Mouse (Mus musculus): ENCODE measurements around the gene Zc3h18. TPM values are rescaled to one million over a fixed set of nuclear protein-coding genes. Genes with fewer than 3 reads are reported as not detected.
A peak's percentile ranks its signal among the peaks of the same experiment; 100 is the strongest.

Zc3h18 gene
- total RNA-seq, 2 experiments from 2014 or later: 21.6 to 23.5 TPM

DNA sequence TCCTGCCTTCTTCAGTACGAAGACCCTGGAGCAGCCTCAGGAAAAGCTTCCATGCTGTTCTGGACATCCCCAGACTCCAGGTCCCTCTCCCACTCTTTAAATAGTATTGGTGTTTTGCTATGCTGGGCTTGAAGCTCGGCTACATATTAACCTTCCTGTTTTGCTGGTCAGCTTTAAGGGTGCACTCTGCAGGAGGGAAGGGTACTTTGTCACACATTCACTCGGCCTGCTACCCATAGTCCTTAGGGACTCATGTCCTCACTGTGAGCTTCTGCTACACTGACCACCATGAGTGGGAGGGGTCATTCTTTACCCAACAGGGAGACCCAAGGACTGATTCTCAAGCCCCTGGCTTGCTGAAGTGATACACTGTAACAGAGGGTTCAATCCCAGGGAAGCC is 54.2 kb downstream of the Zc3h18 start:
- no peak for DNase-seq
- intact Hi-C loops (cut with DNase I; ENCODE audit: low total_unique reads): loop anchor here (10.0 kb wide), 1 partner anchor 156 kb away; no protein-coding TSS in a partner anchor

DNA sequence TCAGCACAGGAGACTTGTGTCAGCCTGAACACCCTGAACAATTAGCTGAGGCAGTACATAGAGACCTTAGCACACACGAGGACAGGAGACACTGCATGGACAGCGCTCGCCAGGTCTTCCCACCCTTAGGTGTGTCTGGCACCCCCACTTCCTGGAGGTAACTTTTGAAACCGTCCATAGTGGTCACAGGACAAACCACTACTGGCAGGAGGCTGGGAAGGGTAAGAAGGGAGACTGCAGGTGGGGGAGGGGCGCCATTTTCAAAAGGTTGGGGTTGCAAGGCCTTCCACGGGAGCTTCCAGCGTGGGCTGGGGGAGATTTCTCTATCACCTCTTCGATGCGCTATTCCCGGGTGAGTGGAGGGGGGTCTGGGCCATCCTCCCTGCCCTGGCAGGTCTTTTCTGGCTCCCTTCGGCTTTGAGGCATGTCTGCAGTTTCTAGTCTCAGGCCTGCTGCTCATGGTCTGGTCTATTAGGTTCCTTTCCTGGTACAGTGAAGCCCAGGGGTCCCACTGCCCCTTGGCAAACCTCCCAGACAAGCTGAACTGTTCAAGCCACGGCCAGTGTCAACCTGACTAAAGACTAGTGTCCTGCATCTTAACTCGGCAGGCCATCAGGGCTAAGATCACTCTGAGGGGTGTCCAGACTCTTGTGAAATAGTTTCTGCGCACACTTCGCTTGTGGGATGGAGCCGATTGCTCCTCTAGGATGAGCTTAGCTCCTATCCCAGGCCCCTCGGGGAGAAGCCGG is 55.5 kb downstream of the Zc3h18 start:
- intact Hi-C loops (cut with DNase I; ENCODE audit: low total_unique reads): loop anchor here (10.0 kb wide), 1 partner anchor 157 kb away; no protein-coding TSS in a partner anchor
- DNase-seq: no peak

DNA sequence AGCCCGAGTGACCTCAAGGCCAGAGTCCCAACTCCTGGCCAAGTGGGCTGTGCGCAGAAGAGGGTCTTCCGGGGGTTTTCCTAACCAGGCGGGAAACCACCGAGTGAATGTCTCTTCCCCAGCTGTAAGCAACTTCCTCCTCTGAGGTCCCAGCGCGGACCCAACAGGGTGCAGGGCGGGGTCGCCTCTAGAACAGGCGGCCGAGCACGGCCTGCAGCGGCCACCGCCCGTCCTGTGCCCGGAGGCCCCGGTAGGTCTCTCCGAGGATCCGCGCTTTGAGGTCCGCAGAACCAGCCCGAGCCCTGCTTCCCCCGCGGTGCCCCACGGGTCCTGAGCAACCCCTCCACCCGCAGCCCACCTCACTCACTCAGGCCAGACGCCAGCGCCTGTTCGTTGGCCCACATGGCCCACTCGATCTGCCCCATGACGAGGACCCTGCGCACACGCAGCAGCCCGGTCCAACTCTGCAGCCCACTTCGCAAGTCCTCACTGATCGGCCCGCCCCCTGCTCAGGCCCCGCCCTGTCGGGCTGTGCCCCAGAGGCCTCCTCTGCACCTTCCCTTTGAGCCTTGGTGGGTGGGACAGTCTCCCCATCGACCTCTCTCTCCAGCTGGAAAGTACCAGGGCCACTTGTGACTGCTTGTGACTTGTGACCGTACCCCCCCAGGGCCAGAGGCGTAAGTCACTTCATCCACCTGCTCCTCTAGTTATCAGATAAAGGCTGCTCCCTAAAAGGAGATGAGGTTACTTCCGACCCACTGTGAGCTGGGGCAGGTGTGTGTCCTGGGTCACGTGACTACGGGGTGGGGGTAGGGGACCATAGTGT is 56.2 kb downstream of the Zc3h18 start, which contains the start of gene Cyba:
Gene Cyba (minus strand): TSS at position 488 of the 826 bp plus-strand sequence.
- intact Hi-C loops (cut with DNase I; ENCODE audit: low total_unique reads): loop anchor here (10.0 kb wide), 1 partner anchor 158 kb away; no protein-coding TSS in a partner anchor

DNA sequence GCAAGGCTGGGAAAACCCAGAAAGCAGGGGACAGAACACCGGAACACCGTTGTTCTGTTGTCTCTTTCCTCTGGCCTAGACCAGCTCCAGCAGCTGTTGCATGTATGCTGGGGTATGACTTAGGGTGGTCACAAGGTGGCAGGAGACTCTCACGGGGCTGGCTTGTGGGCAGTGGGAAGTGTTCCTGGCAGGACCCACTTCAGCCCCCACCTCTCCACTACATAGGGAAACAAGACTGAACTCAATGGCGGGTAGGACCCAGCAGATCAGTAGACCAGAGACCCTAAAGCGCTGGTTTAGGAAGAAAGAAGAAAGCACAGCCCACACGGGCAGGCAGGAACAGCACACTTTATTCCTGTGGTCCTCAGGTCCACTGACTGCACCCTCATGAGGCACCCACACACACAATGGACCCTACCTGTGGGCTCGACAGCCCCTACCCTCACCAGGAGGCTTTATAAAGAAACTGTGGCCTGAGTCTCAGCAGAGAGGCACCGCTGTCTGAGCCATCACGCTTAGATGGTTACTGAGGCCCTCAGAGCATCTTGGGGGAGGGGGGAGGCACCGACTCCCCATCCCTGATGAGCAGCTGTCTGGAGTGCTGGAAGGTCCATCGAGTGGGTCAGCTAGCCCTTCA is 57.0 kb downstream of the Zc3h18 start:
- no peak for DNase-seq
- intact Hi-C loops (cut with DNase I; ENCODE audit: low total_unique reads): loop anchor here (10.0 kb wide), 1 partner anchor 159 kb away; no protein-coding TSS in a partner anchor

More for the DNA sequence above, 56.2 kb downstream of the Zc3h18 start, which contains the start of gene Cyba:
- DNase-seq: peak; percentile 79

DNA sequence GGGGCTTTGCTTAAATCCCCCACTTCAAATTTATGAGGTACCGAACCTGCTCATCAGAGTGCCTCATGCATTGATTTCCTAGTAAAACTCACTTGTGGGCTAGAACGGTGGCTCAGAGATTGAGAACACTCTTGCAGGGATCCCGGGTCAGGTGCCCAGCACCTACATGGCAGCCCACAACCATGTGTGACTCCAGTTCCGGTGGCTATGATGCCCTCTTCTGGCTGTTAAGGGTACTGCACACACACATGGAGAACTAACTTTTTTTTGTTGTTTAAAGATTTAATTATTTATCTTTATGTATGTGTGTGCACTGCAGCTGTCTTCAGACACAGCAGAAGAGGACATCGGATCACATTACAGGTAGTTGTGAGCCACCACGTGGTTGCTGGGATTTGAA is 59.0 kb downstream of the Zc3h18 start:
- intact Hi-C loops (cut with DNase I; ENCODE audit: low total_unique reads): loop anchor here (10.0 kb wide), 1 partner anchor 161 kb away; no protein-coding TSS in a partner anchor
- DNase-seq: no peak

DNA sequence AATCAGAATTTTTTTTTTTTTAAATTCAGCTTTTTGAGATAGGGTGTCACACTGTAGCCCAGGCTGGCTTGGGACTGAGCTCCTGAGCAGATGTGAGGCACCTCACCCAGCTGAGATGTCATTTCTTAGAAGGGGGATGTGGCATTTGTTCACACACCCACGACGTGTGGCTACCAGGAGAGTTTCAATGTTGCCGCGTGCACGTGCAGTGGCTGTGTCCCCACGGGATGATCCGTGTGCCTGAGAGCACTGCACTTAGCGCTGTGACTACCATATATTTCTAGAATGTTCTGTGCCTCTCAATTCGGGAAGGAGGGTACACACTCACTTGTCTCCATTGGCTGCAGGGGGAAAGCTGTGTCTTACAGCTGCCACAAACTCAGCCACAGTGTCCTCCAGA is 59.7 kb downstream of the Zc3h18 start:
- no peak for DNase-seq
- intact Hi-C loops (cut with DNase I; ENCODE audit: low total_unique reads): loop anchor here (10.0 kb wide), 1 partner anchor 161 kb away; no protein-coding TSS in a partner anchor

DNA sequence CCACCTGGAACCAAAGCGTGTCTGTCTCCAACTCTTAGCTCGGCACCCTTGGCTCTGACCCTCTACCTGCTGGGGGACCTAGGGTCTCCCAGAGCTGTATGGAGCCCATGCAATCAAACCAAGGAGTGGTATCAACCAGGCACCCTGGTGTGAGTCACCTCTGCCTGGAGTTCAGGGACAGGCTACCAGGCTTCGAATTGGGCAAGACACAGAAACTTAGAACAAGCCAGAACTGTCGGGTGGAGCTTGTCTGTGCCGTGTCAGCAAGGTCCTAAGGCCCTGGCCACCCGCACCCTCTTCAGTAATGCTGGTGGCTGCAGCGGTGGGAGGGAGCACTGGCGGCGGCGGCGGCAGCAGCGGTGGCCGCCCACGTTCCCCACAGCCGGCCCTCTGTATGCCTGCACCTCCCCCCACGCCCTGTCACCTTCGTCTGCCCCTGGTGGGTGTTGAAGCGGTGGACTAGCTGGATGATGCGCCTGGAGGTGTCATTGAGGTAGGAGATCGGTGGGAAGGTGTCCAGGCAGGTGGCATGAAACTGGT is 60.2 kb downstream of the Zc3h18 start:
- intact Hi-C loops (cut with DNase I; ENCODE audit: low total_unique reads): loop anchor here (10.0 kb wide), 1 partner anchor 162 kb away; no protein-coding TSS in a partner anchor

DNA sequence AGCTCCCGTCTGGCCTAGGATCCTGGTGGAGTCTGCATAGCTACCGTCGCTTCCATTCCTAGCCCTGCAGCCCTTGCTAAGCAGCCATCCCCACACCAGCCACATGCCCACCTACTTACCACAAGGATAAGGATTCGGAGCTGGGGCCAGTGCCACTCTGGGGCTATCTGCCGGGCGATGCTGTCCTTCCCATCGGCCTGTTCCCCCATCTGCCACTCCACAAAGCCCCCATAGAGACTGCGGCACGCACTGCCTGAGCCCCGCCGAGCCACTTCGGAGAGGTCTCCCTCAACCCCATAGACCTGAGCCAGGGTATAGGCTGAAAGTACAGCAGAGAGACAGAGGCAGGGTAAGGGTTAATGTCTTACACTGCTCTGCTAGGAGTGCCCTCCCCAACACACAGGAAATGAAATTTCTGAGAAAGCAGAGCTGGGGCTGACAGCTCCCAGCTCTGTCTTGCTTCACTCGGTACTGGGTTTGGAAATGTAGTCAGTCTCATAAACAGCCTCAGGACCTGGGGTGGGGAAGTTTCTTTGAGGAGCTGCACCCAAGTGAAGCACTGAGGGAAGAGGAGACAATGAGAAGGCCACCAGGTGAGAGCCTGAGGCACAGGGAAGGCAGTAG is 61.4 kb downstream of the Zc3h18 start:
- intact Hi-C loops (cut with DNase I; ENCODE audit: low total_unique reads): loop anchor here (10.0 kb wide), 1 partner anchor 163 kb away; no protein-coding TSS in a partner anchor
- no peak for DNase-seq

More for the DNA sequence above, 60.2 kb downstream of the Zc3h18 start:
- DNase-seq: no peak

DNA sequence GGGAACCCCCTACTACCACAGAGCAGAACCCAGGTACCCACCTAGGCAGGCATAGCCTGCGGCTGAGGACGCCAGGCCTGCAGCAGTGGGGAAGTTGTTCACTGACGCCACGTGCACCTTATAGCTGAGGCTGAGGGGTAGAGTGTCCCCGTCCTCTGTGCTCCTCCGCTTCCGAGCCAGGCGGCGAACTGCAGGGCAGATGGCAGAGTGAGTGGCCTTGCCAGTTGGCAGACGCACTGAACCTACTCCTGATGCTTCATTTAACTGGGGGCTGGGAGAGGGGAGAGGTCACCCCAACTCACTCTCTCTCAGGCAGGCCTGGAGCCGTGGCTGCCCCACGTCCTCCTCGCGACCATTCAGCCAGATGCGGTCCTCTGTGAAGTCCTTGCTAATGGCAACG is 62.9 kb downstream of the Zc3h18 start:
- intact Hi-C loops (cut with DNase I; ENCODE audit: low total_unique reads): loop anchor here (10.0 kb wide), 1 partner anchor 165 kb away; no protein-coding TSS in a partner anchor
- DNase-seq: no peak

DNA sequence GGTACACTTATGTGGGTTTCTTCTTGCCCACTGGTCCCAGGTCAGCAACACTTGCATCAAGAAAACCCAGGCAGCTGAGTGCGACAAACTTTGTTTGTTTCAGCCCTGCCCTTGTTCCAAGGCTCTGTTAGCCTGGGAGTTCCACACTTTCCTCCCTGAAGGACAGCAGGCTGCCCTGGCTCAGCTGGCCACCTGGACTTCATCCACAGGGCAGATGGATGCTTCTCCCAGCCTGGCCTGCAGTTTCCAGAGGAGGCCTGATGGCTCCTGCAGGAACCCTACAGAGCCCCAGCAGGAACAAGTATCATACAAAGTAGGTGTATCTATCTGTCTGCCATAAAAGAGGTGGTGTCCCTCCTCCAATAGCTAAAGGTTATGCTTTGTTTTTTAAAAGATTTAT is 64.9 kb downstream of the Zc3h18 start:
- DNase-seq: no peak
- intact Hi-C loops (cut with DNase I; ENCODE audit: low total_unique reads): no loop called here

DNA sequence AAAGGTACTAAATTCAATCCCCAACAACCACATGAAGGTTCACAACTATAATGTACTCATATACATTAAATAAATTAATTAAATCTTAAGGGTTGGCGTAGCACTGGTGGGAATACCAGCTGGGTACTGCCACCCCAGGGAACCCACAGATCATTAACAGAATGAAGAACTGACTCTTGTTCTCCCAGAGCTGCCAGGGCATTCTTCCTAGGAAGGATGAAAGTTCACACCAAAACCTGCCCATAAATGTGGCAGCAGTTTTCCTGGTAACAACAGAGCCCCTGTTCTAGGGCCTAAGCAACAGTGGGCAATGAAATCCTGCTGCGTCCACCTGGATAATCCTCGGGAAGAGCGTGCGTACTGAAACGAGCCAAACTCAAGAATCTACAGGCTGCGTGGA is 65.9 kb downstream of the Zc3h18 start:
- intact Hi-C loops (cut with DNase I; ENCODE audit: low total_unique reads): no loop called here
- no peak for DNase-seq

DNA sequence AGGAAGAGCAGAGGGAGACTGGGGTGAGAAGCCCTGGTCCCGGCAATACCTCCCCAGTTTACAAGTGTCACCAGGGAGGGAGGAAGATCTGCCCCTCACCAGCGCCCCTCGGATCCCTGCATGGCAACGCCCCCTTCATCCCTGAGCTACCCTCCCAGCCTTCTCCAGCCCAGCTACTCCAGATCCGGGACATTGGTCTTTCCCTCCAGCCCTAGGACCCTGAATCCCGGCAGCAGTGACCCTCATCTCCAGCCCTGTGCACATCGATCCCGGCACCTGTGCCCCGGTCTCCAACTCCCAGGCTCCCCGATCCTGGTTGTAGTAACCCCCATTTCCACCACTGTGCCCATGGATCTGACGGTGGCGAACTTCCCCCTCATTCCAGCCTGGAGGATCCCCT is 66.4 kb downstream of the Zc3h18 start:
- intact Hi-C loops (cut with DNase I; ENCODE audit: low total_unique reads): no loop called here
- DNase-seq: no peak

DNA sequence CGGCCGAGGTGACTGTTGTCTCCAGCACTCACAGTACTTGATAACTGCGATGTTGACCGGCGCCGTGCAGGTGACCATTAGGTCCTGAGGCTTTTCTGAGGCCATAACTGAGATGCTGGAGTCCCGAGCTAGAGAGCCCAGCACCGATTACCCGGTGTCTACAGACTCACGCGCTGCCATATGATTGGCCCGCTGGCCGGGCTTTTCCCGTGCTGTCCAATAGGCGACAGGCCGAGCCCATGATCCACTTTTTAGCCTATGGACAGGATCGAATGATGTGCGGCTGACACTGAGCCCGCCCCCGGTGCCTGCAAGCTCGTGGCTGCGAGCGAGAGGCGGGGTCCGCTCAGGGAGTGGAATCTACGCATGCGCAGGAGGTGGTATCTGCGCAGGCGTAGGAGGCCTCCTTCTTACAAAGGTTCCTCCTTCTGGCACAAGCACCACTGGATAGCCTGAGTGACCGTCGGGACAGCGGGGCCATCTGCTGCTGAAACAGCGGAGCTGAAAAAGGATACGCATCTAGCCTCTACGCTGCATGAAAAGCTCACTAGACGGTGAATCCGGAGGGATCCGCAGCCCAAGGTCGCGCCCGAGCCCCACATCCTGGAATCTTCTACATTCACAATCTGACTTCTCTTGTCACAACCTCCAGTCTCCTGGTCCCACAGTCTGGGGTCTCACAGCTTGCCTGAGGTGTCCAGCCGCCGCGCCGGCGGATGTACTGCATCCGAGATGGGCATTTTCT is 67.0 kb downstream of the Zc3h18 start, which contains the start of gene Mvd:
Gene Mvd (minus strand): TSS at position 161 of the 745 bp plus-strand sequence.
- intact Hi-C loops (cut with DNase I; ENCODE audit: low total_unique reads): no loop called here
- DNase-seq: peak; percentile 99

DNA sequence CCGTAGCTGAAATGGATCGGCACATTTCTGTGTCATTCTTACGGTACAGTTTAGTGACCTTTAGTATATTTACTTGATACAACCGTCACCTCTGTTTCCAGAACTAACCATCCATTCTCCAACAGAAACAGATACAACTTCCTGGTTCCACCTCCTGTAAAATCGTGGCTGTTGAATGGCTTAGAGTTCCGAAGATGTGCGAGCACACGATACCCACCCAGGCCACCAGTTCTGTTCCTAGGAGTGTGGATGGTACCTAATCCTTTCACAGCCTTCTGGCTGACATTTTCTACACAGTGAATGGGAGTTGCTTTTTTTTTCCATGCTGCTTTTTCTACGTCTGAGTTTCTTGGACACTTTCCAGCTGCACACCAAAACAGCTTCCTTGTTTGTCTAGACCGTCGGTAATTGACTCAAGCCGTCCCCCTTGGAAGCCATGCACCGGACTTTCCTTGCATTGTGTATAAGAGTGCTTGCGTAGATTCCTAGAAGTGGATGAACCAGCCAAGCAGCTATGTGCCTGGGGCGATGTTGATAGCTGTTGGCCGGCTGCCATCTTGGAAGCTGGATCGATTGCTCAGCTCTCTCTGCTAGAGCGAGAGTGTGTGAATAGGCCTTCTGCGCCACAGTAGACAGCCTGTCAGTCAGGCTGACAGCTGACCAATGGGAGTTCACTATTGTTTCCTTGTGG is 67.8 kb downstream of the Zc3h18 start:
- intact Hi-C loops (cut with DNase I; ENCODE audit: low total_unique reads): no loop called here
- DNase-seq: peak; percentile 85

DNA sequence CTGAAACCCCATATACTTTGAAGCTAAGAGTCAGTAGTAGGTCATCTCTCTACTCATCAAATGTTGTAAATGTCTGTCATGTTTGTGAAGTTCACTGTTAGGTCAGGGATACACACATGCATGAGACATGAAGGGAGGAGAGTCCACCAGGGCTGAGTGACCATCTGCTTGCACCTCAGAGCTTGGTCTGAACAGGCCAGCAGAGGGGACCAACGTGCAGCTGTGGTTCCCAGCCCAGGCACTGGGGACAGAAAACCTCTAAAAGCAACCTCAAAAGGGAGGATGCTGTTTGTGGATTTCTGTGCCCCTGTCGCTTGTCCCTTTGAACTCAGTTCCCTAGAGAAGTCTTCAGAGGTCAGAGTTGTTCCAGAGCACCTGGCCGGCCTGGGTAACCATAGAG is 68.8 kb downstream of the Zc3h18 start:
- DNase-seq: no peak
- intact Hi-C loops (cut with DNase I; ENCODE audit: low total_unique reads): no loop called here

DNA sequence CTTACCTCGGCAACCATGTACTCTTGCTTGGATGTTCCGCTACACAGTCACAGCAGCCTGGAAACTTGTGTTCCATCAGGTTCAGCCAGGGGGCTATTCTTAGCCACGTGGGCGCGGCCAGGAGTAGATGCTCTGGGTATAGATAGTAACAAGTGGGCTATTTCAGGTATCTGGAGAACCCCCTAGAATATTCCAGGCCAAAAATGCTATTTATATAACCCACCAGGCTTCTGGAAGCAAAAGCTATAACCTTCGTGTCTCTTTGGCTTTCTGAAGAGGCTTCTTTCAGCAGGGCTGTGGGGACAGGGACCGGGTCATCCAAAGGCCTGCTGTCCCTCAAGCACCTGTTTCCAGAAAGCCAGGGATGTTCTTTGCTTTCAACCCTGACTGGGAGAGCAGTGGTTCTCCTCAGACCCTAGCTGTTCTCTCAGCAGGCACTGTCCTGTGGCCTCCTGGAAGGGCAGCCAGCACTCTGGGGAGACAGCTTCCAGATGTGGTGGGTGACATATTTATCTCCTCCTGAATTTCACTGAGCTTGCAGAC is 74.8 kb downstream of the Zc3h18 start:
- intact Hi-C loops (cut with DNase I; ENCODE audit: low total_unique reads): no loop called here
- peak; percentile 23 for DNase-seq

DNA sequence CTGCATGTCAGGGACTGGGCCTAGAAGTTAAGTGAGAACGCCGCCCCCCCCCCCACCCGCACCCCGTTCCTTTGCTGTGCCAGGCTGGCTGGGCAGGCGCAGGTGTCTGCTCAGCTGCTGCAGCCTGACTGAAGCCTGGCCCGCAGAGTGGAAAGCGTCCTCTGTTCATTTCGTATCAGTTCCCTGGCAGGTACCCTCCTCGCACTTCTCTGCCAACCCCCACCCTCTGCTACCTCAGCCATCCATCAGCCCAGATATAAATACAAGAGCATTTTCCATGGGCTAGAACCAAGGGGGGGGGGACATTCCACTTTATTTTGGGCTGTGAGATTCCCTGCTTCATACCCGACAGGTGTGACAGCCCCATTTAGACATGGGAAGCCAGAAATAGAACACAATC is 75.7 kb downstream of the Zc3h18 start:
- peak; percentile 18 for DNase-seq
- intact Hi-C loops (cut with DNase I; ENCODE audit: low total_unique reads): no loop called here

Data from gastrocnemius, postnatal 14 days (tissue).